Mouse (Mus musculus) heart, embryonic 14.5 days (tissue): Measurements from ENCODE around the gene Frzb. TPM values are rescaled to one million over a fixed set of nuclear protein-coding genes. Genes with fewer than 3 reads are reported as not detected.

Experiments
- ATAC-seq: fragments of 200-750 bp; cut with Nextera tagmentation; 2 replicates; pipeline ENCODE4 v1.8.0; 2017; ENCODE audit warnings: low read depth, moderate TSS enrichment; ENCODE audit not compliant: insufficient number of reproducible peaks, insufficient read depth, low FRiP score
- H3K27ac ChIP-seq, 2 experiments: fragments of 200-500 bp in 1 of 2; fragments of 300-500 bp in 1 of 2; sonication (generic) in 1 of 2; replicated peaks in 1 of 2; 2 replicates each; pipeline ENCODE4 v1.5.1; 2012 to 2014; ENCODE audit warnings: low read depth in 2 of 2, low read length in 2 of 2, control low read depth in 1 of 2, mild to moderate bottlenecking in 1 of 2, mixed read lengths in 1 of 2; ENCODE audit not compliant: control insufficient read depth in 1 of 2, insufficient read depth in 1 of 2
- H3K27me3 ChIP-seq: fragments of 300-500 bp; sonication (generic); 2 replicates; pipeline ENCODE4 v1.6.1; 2014; ENCODE audit warnings: mild to moderate bottlenecking, low read length, control low read depth; ENCODE audit not compliant: control insufficient read depth, insufficient read depth
- H3K36me3 ChIP-seq: fragments of 300-500 bp; sonication (generic); 2 replicates; pipeline ENCODE4 v1.6.1; 2014; ENCODE audit warnings: mild to moderate bottlenecking, control low read depth, low read length, mixed read lengths; ENCODE audit not compliant: control insufficient read depth, insufficient read depth
- H3K4me1 ChIP-seq, 2 experiments: fragments of 200-500 bp in 1 of 2; fragments of 300-500 bp in 1 of 2; sonication (generic) in 1 of 2; 2 replicates each; pipeline ENCODE4 v1.6.1; 2012 to 2014; ENCODE audit warnings: low read length in 2 of 2, control low read depth in 1 of 2, mixed read lengths in 1 of 2; ENCODE audit not compliant: control insufficient read depth in 2 of 2, insufficient read depth in 2 of 2
- H3K4me2 ChIP-seq: fragments of 300-500 bp; sonication (generic); 2 replicates; pipeline ENCODE4 v1.6.1; 2014; ENCODE audit warnings: mild to moderate bottlenecking, low read length
- H3K4me3 ChIP-seq, 2 experiments: fragments of 200-500 bp in 1 of 2; fragments of 300-500 bp in 1 of 2; sonication (generic) in 1 of 2; 2 replicates each; pipeline ENCODE4 v1.5.1; 2012 to 2014; ENCODE audit warnings: low read length in 2 of 2, mild to moderate bottlenecking in 2 of 2, control low read depth in 1 of 2, low read depth in 1 of 2, moderate library complexity in 1 of 2; ENCODE audit not compliant: control insufficient read depth in 1 of 2, insufficient read depth in 1 of 2
- H3K9ac ChIP-seq: fragments of 300-500 bp; sonication (generic); 2 replicates; pipeline ENCODE4 v1.6.1; 2014; ENCODE audit warnings: mild to moderate bottlenecking, low read length
- H3K9me3 ChIP-seq: fragments of 300-500 bp; sonication (generic); 2 replicates; pipeline ENCODE4 v1.6.1; 2016; ENCODE audit warnings: low read length, control low read depth; ENCODE audit not compliant: control insufficient read depth
- WGBS: fragments of 180-500 bp; shearing (Covaris S2); extraction: QIAGEN DNeasy Blood & Tissue Kit; methylation state at CpG from one replicate; pipeline ENCODE4 v1.1.7; 2014; 5-methylcytosine and 5-hydroxymethylcytosine counted together
- polyA plus RNA-seq: library from polyadenylated mRNA; unstranded; fragments of >200 nt; fragmentation: Nextera tagmentation; extraction: Ambion mirVana; gene quantifications from 2 replicates; pipeline ENCODE4 v1.2.1, GENCODE M21; 2014

Frzb gene
- polyA plus RNA-seq, 1 experiment from 2014 or later = 6.6 TPM

DNA sequence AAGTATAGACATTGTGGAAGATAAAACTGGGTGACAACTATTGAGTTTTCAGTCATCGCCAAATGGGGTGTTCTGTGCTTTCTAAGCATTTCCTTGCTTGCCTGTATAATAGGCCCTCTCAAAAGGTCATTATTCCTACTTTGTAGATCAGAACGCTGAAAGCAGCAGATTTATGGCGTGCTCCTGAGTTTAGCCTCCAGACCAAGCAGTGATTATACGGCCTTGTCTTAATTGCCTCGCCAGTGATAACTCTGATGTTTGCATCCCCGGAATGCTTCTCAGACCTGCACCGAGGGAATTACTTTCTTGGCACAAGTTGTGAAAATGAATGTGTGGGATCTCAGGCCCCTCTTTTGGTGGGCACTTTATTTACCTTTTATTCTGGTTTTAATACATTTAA, 51.4 kb downstream of the Frzb start:
- H3K27ac ChIP-seq = no peak overlapping the region
- no peaks in the 10 kb centered on the region for H3K36me3 ChIP-seq
- no peak for ATAC-seq
- no peak overlapping the region for H3K4me2 ChIP-seq
- H3K27me3 ChIP-seq = no peaks in the 10 kb centered on the region
- H3K9ac ChIP-seq = no peak overlapping the region
- H3K4me1 ChIP-seq = no peaks in the 10 kb centered on the region
- WGBS = 55% methylated on average over 7 of the region's 7 CpGs
- no peaks in the 10 kb centered on the region for H3K9me3 ChIP-seq
- no peak overlapping the region for H3K4me3 ChIP-seq

- H3K27ac ChIP-seq = 0 out of 4 replicates have a peak overlapping the region, but pooled peaks of 1 of the 2 experiments have one; percentile 19
- H3K4me2 ChIP-seq = no peak overlapping the region
- no peak overlapping the region for H3K4me3 ChIP-seq
- 67% methylated on average over 3 of the region's 3 CpGs for WGBS
- H3K36me3 ChIP-seq = no peaks in the 10 kb centered on the region
- H3K9ac ChIP-seq = no peak overlapping the region
- peaks cover 3 to 7% of the 10 kb centered on the region in 2 experiments; a peak in 3 of 4 replicates for H3K4me1 ChIP-seq
- no peaks in the 10 kb centered on the region for H3K9me3 ChIP-seq
- no peak for ATAC-seq
- H3K27me3 ChIP-seq = no peaks in the 10 kb centered on the region
These were observed 59.1 kb downstream of the Frzb start for GRCm38 (mm10) chr2:80388341-80388740.

GRCm38 (mm10) chr2:80387668-80388067, 59.8 kb downstream of the Frzb start:
- Histone ChIP-seq H3K27me3 (no peaks in the 10 kb centered on the region), H3K9ac (0 out of 2 replicates have a peak overlapping the region, but pooled peaks have one; percentile 34), H3K4me1 (peaks cover 3 to 7% of the 10 kb centered on the region in 2 experiments; a peak in 3 of 4 replicates), H3K4me2 (peak overlapping the region; percentile 25; the same call in 1 of the 2 replicates), H3K9me3 (no peaks in the 10 kb centered on the region), H3K27ac (peak overlapping the region; percentile 18 to 21; a peak in 2 of 4 replicates), H3K4me3 (no peak overlapping the region), H3K36me3 (no peaks in the 10 kb centered on the region)
- 0 out of 2 replicates have a peak, but pooled peaks have one; percentile 43 for ATAC-seq
- 26% methylated on average over 9 of the region's 9 CpGs for WGBS

- no peak overlapping the region for H3K9ac ChIP-seq
- H3K4me3 ChIP-seq = no peak overlapping the region
- no peak for ATAC-seq
- 91% methylated on average over 2 of the region's 2 CpGs for WGBS
- H3K4me2 ChIP-seq = no peak overlapping the region
- H3K27me3 ChIP-seq = no peaks in the 10 kb centered on the region
- H3K36me3 ChIP-seq = no peaks in the 10 kb centered on the region
- H3K27ac ChIP-seq = no peak overlapping the region
- peaks cover 3 to 7% of the 10 kb centered on the region in 2 experiments; a peak in 3 of 4 replicates for H3K4me1 ChIP-seq
- no peaks in the 10 kb centered on the region for H3K9me3 ChIP-seq
These were observed 61.2 kb downstream of the Frzb start for GRCm38 (mm10) chr2:80386255-80386654.

DNA sequence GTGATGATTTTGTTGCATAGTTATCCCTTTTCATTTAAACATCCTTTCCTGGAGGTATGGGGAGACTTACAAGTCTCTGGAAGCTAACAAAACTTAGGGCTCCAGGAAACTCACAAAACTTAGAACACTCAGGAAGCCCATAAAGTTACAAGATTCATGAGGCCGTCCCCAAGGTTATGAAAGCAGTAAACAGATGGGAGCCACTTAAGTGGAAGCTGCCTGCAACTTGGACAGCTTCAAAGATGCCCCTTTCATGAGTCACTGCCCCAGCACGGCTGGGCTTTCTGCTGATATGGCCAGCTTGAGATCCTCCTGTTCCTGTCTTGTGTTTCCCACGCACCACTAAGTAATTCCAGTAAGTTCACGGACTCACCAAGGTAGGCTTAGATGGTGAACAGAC, 63.0 kb downstream of the Frzb start:
- Histone ChIP-seq H3K27ac (no peak overlapping the region), H3K9me3 (no peaks in the 10 kb centered on the region), H3K4me2 (no peak overlapping the region), H3K4me3 (no peak overlapping the region), H3K36me3 (no peaks in the 10 kb centered on the region), H3K27me3 (no peaks in the 10 kb centered on the region), H3K9ac (no peak overlapping the region), H3K4me1 (peaks cover 3 to 7% of the 10 kb centered on the region in 2 experiments; a peak in 3 of 4 replicates)
- 34% methylated on average over 4 of the region's 4 CpGs for WGBS
- ATAC-seq = no peak

DNA sequence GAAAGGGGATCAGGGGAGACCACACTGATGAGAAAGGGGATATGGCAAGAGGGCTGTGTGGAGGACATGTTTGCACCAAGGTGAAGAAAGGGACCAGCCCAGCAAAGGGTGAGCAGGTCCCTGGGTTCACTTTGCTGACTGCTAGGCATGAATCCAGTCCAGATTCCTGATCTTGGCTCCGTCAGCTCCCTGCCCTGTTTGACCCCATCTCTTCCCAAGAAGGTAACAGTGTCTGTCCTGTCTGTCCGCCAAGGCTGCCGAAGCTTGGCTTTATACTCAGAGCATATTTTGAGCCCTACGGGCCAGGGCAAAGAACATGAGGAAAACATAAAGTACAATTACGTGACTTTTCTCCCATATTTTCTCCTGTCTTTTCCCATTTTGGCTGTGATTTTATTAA, 67.6 kb downstream of the Frzb start:
- no peak overlapping the region for H3K27ac ChIP-seq
- no peak overlapping the region for H3K9ac ChIP-seq
- no peaks in the 10 kb centered on the region for H3K9me3 ChIP-seq
- no peaks in the 10 kb centered on the region for H3K4me1 ChIP-seq
- 91% methylated on average over 5 of the region's 5 CpGs for WGBS
- no peak for ATAC-seq
- H3K4me2 ChIP-seq = no peak overlapping the region
- H3K36me3 ChIP-seq = no peaks in the 10 kb centered on the region
- no peak overlapping the region for H3K4me3 ChIP-seq
- no peaks in the 10 kb centered on the region for H3K27me3 ChIP-seq

GRCm38 (mm10) chr2:80374892-80375291, 72.5 kb downstream of the Frzb start:
- H3K4me1 ChIP-seq = no peaks in the 10 kb centered on the region
- H3K9ac ChIP-seq = no peak overlapping the region
- no peaks in the 10 kb centered on the region for H3K9me3 ChIP-seq
- no peaks in the 10 kb centered on the region for H3K27me3 ChIP-seq
- no peak overlapping the region for H3K27ac ChIP-seq
- no peaks in the 10 kb centered on the region for H3K36me3 ChIP-seq
- H3K4me3 ChIP-seq = no peak overlapping the region
- ATAC-seq = no peak
- H3K4me2 ChIP-seq = no peak overlapping the region

DNA sequence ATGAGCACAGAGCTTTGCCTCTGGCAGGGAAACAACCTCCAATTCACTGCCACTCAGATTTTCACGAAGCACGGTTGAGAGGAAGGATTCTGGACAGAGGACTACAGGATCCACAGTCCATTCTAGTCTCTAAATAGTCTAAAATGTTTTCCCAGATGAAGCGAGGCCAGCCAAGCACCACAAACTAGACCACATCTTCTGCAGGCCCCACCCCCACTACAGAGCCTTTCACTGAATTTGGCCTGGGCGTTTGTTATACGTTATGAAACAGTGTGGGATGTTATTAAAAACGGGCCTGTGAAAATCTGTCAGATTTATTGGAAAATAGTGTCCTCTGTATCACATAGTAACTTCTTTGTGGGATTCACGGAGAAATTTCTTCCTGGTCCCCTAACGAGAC, 76.0 kb downstream of the Frzb start:
- Histone ChIP-seq H3K4me3 (no peak overlapping the region), H3K4me1 (no peaks in the 10 kb centered on the region), H3K27ac (no peak overlapping the region), H3K9ac (no peak overlapping the region), H3K4me2 (no peak overlapping the region), H3K27me3 (no peaks in the 10 kb centered on the region), H3K9me3 (no peaks in the 10 kb centered on the region), H3K36me3 (no peaks in the 10 kb centered on the region)
- 78% methylated on average over 8 of the region's 8 CpGs for WGBS
- no peak for ATAC-seq
